Mouse (Mus musculus): ENCODE data around the gene Slc44a4.
"Not testable (repeated sequence)": the region's sequence is repeated elsewhere in the genome, so short reads cannot be mapped to it uniquely, and the experiment has no call there.

Gene Slc44a4

DNA sequence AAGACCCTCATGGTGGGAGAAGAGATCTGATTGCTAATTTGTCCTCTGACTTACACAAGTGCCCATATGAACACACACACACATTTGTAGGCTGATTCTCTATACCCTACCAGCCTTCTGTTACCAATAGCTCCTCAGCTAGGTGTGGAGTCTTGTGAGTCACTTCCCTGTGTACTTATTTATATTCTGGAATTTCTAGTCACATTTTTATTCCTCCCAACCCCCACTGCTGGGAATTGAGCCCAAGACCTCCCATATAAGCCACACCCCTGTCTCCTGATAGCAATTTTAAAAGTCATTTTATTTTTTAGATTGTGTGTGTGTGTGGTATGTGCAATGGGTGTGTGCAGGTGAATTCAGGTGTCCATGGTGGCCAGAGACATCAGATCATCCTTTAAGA lies 30.1 kb downstream of the Slc44a4 start:
- DNase-seq = peak; percentile 58

DNA sequence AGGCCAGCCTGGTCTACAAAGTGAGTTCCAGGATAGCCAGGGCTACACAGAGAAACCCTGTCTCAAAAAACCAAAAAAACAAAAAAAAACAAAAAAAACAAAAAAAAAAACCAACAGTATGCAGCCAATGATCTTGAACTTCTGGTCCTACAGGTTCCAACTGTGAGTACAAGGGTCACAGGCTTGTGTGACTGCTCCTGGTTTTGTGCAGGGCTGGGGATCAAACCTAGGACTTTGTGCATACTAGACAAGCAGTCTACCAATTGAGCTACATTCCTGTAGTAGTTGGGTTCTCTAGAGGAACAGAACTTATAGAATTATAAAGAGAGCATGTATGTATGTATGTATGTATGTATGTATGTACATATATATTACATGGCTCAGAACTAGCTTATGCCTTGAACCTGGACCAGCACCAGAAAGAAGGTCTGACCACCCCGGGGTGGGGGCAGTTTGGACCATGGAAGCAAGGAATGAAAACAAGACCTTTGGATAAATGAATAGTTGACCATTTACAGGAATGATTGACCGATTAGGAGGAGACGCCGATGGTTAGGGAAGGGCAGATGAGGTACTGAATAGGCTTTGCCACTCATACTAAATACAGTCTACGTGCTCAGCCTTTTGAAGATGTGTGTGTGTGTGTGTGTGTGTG lies 32.3 kb downstream of the Slc44a4 start:
- DNase-seq = peak; percentile 62

DNA sequence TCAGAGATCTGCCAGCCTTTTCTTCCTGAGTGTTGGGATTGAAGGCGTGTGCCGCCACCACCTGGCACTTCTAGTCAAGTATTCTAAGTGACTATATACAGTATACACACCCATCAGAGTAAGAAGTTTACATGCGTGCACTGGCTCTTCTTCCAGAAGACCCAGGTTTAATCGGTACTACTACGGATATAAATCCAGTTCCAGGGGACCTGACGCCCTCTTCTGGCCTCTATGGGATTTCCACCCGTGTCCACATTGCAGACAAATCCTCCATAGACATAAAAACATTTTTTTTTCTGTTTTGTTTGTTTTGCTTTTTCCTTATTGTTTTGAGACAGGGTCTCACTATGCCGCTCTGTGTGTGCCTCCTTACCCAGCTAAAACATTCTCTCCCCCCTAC lies 33.3 kb downstream of the Slc44a4 start:
- DNase-seq = peak; percentile 67

DNA sequence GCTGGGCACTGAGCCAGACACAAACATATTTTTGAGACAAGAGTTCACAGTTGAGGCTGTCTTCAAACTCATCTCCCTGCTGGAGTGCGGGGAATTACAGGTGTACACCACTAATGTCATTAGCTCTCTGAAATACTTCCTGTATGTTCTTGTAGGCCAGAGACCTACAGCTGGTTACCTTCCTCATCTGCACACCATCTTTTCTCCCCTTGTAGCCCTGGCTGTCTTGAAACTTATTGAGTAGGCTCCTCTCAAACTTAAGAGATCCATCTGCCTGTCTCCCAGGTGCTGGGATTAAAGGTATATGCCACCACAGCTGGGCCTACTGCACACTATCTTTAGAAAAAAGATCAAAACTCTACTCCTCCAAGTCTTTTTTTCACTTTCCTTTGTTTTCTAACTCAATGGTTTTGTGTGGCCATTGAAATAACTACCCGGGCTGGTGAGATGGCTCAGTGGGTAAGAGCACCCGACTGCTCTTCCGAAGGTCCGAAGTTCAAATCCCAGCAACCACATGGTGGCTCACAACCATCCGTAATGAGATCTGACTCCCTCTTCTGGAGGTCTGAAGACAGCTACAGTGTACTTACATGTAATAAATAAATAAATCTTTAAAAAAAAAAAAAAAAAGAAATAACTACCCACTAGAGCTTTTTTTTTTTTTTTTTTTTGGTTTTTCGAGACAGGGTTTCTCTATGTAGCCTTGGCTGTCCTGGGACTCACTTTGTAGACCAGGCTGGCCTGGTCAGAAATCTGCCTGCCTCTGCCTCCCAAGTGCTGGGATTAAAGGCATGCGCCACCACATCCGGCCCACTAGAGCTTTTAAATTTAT lies 34.7 kb downstream of the Slc44a4 start:
- DNase-seq = not testable (repeated sequence)

DNA sequence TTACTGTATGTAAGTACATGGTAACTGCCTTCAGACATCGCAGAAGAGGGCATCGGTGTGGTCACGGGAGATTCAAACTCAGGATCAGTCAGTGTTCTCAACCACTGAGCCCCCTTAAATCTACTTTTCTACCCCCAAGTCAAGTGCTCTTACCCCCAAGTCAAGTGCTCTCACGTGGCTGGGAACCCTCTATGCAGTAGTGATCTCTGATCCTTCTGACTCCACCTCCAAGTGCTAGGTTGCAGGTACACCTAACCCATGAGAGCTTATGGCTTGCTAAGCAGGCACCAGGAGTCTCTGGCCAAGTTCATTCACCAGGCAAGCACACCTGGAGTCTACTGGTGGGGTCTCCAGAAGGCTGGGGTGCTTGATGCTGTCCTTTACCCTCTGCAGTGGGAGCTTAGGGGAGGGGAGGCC lies 35.3 kb downstream of the Slc44a4 start:
- no peak for DNase-seq

DNA sequence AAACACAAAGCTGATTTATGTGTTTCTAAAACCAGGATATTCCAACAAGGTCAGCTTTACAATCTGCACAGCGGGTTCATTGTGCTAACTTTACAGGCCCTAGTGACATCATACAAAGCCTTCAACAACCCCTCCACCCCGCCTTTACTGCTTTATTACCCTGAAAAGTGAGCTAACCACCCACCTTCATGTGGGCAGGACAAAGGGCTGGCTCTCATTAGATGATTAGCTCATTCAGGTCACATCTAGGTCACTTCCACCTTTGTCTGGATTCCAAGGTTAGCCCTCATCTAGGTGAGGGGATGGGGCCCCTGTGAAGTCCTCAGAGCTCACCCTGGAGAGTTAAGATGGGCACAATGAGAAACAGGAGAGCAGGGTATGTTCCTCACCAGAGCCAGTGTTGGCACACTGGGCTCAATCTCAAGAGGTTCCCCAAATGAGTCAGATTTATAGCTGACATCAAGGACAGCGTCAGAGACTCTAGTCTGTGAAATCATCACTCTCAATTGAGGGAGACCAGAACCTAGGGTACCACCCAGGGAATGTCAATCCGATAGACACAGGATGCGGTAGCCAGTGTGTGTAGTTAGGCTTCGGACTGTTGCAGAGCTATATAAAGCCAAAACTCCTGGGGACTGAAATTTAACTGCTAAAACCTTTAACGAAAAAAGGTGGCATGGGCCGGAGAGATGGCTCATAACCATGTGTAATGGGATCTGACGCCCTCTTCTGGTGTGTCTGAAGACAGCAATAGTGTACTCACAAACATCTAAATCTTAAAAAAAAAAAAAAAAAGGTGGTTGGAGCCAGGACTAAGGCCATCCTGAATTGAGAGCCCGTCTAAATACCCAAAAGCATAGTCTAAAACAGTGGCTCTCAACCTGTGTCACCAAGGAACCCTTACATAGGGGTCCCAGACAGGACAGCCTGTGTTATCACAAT lies 36.5 kb downstream of the Slc44a4 start:
- DNase-seq = no peak

DNA sequence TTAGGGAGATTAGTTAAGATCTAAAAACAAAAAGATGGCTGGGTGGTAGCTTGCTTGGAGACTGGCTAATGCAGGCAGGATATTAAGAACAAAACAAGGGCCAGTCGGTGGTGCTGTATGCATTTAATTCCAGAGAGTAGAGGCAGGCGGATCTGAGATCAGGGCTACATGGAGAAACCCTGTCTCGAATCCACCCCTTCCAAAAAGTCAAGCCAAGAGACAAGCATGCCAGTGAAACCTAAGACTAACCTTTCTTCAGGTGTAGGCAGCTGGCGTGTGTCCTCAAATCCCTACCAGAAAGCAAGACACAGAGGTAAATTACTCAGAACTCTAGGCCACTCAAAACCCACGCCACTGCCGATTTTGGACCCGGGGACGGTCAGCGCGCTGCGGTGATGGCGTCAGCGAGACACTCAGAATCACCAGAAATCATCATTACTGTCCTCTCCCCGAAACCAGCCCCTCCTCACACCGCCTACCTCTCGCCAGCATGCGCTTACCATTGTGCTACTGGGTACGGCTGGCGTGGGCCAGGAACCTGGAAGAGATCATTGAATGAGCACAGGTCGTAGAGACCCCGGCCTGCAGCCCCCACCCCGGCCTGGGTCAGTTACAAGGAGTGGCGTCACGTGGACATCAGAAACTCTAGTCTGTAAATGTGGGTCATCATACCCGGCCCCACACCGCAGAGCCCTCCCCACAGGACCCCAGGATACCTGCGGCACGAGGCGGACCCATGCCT lies 37.5 kb downstream of the Slc44a4 start:
- DNase-seq = no peak

DNA sequence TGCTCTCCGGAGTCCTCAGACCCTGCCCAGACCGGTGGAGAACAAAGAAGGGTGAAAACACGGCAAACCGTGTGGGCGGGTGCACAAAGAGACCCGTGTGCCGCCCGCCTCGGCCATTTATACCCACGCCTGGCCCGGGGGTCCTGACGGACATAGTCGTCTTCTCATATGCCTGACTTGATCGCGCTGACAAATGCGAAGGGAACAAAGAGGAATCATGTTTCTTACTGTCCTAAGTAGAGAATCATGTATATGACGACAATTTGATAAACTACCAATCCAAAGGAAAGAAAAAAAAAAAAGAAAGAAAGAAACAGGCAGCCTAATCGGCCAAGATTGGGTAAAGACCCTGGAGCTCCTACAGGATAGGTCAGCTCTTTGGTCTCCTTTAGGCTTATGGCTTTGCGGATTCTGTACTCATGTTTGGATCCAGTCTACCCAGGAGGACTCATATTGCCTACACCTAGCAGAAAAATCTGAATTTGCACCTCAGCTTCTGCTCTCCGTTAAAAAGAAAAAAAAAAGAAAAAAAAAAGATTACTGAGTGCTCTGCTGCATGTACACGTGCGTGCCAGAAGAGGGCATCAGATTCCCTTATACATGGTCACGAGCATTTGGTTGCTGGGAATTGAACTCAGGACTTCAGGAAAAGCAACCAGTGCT lies 38.2 kb downstream of the Slc44a4 start:
- peak; percentile 86 for DNase-seq

DNA sequence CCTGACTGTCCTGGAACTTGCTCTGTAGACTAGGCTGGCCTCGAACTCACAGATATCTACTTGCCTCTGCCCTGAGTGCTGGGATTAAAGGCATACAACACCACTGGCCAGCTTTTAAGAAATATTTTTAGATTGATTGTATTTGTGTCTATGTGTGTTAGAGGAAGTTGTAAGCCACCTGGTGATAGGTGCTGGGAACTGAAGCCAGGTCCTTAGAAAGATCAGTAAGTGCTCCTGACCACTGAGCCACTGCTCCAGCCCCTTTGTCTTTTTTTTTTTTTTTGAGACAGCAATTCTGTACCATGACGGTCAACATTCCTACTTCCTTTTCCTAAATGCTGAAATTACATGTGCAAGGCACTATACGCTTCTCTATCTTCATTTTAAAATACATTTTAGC lies 39.0 kb downstream of the Slc44a4 start:
- no peak for DNase-seq

DNA sequence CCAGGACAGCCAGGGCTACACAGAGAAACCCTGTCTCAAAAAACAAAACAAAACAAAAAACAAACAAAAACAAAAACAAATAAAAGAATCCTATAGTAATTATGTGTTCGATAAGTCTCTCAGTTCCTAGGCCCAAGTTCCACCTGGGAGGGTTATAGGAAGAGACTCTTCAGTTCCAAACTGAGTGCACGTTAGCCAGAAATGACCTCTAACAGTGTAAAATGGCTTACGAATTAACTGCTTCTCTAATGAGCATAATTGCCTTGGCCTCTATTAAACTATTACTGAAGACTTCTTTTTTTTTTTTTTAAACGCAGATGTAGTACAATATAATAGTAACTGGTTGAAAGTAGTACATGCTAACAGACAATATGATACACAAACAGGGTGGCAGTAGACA lies 39.6 kb downstream of the Slc44a4 start:
- DNase-seq = peak; percentile 34

DNA sequence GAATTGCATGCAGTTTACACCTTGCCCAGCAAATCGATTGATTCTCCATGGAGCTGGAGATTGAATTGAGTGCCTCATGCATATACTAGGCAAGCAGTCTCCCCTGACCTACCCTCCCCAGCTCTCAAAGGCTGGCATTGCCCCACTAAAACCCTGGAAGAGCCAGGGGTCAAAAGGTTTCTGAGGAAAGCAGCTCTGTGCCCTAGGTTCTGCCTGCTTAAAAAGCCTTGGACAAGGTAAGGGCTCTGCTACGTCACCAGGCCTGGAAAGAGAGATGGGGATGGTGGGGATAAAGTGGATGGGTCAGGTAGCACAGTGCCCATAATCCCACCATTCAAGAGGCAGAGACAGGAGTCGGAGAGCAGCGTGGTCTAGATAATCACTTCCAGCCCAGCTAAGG lies 40.6 kb downstream of the Slc44a4 start:
- DNase-seq = no peak

DNA sequence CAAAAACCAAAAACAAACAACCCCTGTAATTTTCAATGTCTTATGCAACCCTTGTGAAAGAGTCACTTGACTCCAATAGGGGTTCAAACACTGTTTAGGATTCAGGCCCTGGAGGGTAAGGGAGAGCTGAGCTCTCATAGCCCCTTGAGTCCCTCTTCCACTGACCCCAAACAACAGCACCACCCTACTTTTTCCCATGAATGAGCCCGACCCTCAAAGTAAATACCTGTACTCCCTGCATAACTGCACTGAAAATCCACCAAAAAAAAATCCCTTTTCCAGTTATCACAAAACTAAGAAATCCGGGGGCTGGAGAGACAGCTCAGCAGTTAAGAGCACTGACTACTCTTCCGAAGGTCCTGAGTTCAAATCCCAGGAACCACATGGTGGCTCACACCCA lies 41.6 kb downstream of the Slc44a4 start:
- DNase-seq = no peak

DNA sequence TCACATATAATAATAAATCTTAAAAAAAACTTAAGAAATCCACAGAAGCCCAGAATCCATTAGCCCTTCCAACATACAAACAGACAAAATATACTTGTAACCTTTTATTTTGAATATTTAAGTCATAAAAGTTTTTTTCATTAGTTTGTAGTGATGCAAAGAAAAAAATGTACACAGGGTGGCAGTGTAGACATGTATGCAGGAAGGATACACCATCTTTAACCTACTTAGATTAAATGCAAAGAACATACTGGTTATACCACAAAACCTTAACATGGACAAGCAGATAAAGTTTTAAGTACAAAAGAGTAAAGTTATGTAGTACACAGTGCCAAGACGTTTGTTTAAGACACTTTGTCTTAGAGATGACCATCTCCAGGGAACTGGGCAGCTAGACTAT lies 42.1 kb downstream of the Slc44a4 start:
- DNase-seq = no peak

DNA sequence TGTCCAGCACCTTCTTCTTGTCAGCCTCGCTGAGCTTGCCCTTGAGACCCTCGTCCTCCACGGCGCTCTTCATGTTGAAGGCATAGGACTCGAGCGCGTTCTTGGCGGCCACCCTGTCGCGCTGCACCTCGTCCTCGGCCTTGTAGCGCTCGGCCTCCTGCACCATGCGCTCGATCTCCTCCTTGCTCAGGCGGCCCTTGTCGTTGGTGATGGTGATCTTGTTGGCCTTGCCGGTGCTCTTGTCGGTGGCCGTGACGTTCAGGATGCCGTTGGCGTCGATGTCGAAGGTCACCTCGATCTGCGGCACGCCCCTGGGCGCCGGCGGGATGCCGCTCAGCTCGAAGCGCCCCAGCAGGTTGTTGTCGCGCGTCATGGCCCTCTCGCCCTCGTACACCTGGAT lies 43.0 kb downstream of the Slc44a4 start:
- DNase-seq = not testable (repeated sequence)

DNA sequence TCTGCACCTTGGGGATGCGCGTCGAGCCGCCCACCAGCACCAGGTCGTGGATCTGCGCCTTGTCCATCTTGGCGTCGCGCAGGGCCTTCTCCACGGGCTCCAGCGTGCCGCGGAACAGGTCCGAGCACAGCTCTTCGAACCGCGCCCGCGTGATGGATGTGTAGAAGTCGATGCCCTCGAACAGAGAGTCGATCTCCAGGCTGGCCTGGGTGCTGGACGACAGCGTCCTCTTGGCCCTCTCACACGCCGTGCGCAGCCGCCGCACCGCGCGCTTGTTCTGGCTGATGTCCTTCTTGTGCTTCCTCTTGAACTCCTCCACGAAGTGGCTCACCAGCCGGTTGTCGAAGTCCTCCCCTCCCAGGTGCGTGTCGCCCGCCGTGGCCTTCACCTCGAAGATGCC lies 43.7 kb downstream of the Slc44a4 start:
- not testable (repeated sequence) for DNase-seq

DNA sequence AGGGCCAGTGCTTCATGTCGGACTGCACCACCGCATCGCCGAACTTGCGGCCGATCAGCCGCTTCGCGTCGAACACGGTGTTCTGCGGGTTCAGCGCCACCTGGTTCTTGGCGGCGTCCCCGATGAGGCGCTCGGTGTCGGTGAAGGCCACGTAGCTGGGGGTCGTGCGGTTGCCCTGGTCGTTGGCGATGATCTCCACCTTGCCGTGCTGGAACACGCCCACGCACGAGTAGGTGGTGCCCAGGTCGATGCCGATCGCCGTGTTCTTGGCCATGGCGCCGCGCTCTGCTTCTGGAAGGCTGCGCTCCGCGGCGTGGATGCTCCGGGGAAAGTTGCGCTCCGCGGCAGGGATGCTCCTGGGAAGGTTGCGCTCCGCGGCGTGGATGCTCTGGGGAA lies 44.5 kb downstream of the Slc44a4 start:
- not testable (repeated sequence) for DNase-seq

DNA sequence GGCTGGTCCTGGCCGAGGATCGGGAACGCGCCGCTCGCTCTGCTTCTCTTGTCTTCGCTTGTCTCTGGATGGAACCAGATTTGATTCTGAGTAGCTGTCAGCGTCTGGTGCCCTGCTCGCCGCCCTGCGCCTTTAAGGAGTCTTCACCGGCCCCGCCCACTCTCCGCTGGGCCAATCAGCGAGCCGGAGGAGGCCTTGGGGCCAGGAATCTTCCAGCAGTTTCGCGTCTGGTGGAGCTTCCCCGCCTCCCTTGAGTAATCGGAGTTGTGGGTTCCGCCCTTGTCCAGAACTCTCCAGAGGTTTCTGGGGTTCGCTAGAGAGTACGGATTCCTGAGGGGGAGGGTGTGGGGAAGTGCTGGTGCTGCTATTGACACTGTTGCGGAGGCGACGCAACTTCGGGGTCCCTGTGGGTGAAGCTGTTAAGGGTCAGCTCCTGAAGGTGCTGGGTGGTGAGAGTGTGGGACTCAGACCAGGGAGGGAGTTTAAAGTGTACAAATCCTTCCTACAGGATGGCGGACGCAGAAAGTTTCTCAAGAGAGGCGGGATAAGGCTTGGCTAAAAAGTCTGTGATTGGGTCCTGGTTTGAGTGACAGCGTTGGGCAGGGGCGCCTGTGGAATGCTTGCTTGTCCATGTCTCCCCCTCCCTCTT lies 45.0 kb downstream of the Slc44a4 start, which contains the start of gene Hspa1b:
Gene Hspa1b, minus strand, starts transcription at position 109 of the 649 bp plus-strand sequence.
- peak; percentile 92 for DNase-seq

DNA sequence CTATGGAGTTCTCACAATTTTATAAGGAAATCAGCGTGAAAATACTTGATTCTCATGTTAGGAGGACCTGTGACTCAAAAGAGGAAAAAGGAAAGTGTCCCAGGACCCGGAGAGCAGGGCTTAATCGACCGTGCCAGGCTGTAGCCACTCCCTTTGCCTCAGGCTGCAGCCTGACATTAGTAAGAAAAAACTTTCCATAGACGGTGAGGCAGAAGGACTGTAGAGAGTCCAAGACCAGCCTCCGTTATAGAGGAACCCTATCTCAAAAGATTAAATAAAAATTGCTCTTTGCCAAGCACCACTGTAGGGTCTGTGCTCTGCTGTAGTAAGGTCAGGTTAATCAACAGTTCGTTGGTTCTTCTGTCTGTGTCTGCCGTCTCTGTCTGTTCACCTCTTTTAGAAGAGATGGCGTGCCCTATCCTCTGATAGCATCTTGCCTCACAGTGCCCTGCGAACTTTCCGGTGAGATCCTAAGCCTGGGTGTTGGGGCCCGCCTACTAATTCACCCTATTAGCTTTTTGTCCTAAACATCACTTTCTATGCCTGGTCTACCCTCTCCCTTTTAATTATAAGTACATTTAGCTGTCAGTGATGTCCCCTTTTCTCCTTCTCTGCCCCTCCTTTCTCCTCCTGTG lies 45.7 kb downstream of the Slc44a4 start:
- DNase-seq = peak; percentile 76

DNA sequence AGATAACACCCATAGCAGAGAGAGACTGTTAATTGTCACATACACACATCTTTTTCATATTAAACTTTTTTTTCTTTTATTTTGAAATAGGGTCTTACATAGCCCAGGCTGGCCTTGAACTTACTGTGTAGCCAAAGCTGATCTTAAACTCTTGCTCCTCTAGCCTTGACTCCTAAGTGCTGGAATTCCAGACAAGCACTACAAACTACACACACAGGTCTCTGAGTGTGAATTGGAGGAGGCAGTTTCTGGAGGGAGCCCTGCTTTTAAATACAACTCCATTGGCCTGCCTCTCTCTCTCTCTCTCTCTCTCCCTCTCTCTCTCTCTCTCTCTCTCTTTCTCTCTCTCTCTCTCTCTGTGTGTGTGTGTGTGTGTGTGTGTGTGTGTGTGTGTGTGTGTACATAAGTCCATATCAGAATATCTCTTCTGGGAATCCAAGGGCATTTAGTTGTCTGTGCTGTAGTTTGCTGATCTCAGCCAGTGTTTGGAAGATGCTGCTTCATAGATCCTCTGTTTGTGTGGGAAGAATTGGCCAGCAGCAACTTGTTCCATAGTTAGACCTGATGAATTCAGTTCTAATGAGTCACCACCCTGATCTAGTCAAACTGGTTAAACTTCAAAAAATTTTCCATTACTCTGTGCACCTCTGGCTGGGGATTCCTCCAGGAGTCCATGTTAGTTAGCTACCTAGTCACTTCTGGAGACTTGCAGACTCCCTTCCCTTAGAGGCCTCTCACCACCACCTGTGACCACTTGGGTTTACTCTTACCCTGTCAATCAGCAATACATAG lies 46.6 kb downstream of the Slc44a4 start:
- peak; percentile 46 for DNase-seq

DNA sequence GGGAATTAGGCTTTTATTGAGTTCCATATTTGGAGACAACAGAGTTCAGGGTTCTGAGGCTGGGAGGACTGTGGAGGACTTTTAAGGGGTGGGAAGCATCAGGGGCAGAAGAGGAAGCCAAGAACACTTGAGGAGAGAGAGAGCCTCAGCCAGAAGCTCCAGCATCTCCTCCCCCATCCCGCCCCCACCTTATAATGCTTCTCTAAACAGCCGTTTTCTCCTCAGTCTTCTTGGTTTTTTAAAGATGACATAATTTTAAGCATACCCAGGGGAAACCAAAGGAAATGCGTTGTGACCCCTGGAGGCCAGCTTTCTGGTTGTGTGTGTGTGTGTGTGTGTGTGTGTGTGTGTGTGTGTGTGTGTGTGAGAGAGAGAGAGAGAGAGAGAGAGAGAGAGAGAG lies 47.9 kb downstream of the Slc44a4 start:
- peak; percentile 59 for DNase-seq
